Mouse (Mus musculus): Measurements from ENCODE around the gene AI413582.
A peak's percentile ranks its signal among the peaks of the same experiment; 100 is the strongest.

The AI413582 gene

GRCm38 (mm10) chr17:27565163-27565941 lies at the start of gene AI413582:
AI413582 (minus strand) TSS chr17:27565756.
- peak; percentile 94 for DNase-seq (ENCODE audit: low read depth, low spot score)

GRCm38 (mm10) chr17:27613016-27613415 lies 47.5 kb upstream of the AI413582 start:
- no peak for DNase-seq (ENCODE audit: low read depth, low spot score)

DNA sequence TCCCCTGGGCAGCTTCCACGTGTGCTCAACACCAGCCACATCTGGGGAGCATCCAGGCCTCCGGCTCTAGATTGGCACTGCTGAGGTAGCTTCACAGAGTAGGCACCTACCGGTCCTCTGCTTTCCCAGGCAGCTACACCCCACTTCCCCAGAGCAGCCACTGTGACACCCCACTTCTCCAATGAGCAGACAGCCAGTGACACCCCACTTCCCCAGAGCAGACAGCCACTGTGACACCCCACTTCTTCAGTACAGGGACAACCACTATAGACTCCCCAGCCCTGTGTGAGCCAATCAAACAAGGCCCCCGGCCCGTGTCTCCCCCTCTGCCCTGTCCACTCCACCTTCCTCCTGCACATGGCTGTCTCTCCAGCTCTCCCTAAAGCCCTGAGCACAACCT lies 46.4 kb upstream of the AI413582 start:
- no peak for DNase-seq (ENCODE audit: low read depth, low spot score)

- peak; percentile 64 for DNase-seq (ENCODE audit: low read depth, low spot score)
These were observed 45.9 kb upstream of the AI413582 start for GRCm38 (mm10) chr17:27611519-27611884.

DNA sequence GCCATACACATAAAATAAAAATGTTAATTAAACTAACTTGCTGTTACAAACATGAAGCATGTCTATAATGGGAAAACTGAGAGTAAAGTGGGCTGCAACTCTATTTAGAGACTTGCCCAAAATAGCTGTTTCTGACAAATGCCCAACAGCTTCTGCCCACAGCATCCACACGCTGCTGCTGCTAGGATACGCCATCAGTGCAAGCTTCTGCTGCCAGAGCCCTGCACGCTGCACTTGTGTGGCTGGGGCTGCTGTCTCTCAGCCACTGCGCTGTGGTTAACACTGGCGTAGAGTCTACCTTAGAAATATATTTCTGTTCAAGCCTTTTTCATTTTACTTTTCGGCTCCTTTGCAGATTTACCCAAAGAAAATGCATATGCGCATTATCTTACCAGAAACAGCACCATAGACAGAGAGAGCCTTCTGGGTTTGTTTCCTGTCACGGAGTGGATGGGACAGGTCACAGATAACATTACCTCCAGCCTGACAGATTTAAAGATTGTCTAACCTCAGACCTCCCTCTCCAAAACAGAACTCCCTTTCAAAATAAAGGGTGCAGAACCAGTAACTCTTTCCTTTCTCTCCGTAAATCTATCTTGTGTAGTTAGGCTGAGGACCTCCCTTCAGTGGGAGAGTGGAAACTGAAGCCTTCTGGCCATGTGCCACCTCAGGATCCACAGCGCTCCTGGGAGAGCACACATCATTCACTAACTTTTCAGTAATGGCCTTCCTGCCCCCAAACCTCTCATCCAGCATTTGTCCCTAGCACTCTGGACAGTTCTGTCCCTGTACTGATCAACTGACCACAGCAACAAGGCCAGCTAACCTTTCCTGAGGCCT lies 45.3 kb upstream of the AI413582 start:
- DNase-seq (ENCODE audit: low read depth, low spot score) = no peak

GRCm38 (mm10) chr17:27609576-27609975 lies 44.0 kb upstream of the AI413582 start:
- DNase-seq (ENCODE audit: low read depth, low spot score) = no peak

- DNase-seq (ENCODE audit: low read depth, low spot score) = no peak
These were observed 38.1 kb upstream of the AI413582 start for GRCm38 (mm10) chr17:27603522-27604234.

DNA sequence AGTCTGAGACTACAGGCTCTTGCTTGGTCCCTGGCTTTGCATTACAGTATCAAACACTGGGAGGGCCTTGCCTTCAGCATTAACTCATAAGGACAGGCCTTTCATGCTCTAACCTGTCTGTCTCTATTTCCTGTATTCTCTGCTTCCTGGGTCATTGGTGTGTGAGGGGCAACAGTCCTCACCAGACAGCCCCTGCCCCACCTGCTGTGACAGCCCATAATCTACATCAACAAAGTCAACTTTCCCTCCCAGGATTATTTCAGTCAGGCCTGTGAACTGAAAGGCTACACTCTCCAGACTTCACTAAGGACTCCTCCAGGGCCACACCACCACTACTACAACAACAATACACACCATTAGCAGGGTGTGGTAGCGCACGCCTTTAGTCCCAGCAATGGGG lies 37.5 kb upstream of the AI413582 start:
- peak; percentile 70 for DNase-seq (ENCODE audit: low read depth, low spot score)

GRCm38 (mm10) chr17:27600869-27601268 lies 35.3 kb upstream of the AI413582 start:
- no peak for DNase-seq (ENCODE audit: low read depth, low spot score)

GRCm38 (mm10) chr17:27600286-27600685 lies 34.7 kb upstream of the AI413582 start:
- DNase-seq (ENCODE audit: low read depth, low spot score) = no peak

- DNase-seq (ENCODE audit: low read depth, low spot score) = no peak
These were observed 31.0 kb upstream of the AI413582 start for GRCm38 (mm10) chr17:27596376-27597190.

DNA sequence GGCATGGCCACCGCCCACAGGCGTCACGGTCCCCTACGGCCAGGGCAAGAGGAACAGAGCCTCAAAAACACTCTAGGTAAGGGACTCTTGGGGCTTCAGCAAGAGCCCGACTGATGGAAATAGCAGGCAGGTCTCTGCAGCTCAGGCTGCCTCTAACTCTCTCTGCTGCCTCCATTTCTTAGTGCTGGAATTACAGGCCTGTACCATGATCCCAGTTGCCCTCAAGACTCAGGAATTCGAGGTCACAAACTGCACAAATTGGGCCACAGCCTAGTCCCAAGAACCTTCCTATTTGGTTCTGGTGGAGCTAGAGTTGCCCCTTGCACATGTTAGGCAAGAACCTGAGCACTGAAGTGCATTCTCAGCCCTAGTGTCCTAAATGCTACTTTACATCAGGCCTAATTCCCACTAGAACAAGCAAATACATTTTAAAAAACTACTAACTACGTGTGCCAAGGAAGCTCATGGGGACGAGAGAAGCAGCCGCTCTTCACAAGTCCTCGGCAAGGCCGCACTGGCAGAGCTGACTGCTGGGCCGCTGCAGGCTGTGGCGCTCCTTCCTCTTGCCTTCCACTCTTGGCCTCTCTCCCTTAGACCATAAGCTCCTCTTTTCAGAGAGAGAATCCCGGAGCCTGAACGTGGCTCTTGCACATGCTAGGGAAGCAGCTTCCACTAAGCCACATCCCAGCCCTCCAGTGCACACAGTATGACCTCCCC lies 30.3 kb upstream of the AI413582 start:
- DNase-seq (ENCODE audit: low read depth, low spot score) = peak; percentile 54

DNA sequence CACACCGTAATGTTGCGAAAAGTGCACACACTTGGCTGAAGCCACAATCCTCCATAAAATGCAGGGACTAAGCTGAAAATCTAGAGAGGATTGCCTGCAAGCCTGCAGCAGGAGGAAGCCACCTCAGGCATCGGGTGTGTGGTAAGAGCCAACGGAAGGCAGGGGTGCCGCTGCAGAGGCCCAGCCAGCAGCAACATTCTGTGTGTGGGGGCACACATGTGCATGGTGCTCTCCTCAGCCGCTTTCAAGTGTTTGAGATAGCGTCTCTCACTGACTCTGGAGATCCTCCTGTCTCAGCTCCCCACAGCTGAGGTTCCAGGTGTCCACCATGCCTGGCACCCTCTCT lies 27.0 kb upstream of the AI413582 start:
- no peak for DNase-seq (ENCODE audit: low read depth, low spot score)

DNA sequence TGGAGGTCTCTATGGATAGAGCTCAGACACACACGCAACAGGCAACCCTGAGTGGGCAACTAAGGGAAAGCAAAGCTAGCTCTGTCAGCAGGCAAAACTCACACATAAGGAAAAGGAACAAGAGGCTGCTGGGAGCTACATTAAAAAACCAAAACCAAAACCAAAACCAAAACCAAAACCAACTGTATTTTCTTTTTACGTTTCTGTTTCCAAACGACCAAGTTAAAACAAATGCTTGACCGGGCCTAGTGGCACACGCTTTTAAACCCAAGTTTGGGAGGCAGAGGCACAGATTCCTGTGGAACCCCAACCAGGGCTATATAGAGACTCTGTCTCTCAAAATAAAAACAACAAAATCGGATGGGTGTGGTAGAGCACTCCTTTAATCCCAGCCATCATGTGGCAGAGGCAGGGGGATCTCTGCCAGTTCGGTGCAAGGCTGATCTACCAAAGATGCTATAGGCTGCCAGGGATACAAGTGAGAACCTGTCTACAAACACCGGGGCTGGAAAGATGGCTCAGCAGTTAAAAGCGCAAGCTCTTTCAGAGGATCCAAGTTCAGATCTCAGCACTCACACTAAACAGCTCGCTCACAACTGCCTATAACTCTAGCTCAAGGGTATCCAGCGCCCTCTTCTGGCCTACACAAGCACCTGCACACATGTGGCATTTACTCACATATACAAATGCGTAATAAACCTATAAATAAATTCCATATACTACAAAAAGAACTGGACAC lies 26.4 kb upstream of the AI413582 start:
- DNase-seq (ENCODE audit: low read depth, low spot score) = peak; percentile 74

DNA sequence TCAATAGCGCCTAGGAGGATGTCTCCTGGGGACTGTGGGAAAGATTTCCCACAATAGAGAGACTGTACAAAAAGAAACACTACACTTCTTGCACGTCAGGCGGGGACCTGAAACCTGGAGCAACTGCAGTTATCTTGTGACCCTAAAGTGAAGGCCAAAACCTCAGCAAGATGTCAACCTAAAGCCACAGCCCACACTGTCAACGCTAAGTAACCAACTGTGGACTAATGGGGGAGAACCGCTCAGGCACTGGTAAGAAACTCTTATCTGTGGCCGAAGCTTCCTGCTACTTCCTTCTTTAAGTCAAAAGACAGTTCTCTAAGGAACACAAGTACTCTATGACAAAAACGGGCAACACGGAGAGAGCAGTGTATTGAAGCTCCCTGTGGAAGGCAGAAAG lies 22.7 kb upstream of the AI413582 start:
- DNase-seq (ENCODE audit: low read depth, low spot score) = no peak

DNA sequence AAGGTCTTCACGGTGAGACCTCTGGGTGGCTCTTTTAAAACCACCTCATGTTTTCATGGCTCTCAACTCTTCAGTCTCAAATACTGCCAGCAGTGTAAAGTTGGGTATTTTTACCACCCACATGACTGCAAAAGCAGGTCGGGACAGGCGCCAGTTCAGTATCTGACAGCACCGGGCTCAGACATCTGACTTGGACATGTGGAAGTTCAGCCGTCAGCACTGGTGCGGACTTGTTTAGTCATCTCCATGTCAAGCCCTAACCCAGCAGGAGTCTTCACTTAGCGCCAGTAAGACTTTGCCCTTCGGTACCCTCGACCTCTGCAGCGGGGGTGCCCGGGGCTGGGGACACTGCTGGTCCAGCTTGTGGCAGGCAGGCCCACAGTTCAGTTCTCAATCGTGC lies 21.7 kb upstream of the AI413582 start:
- DNase-seq (ENCODE audit: low read depth, low spot score) = no peak

- no peak for DNase-seq (ENCODE audit: low read depth, low spot score)
These were observed 21.1 kb upstream of the AI413582 start for GRCm38 (mm10) chr17:27586661-27587060.

DNA sequence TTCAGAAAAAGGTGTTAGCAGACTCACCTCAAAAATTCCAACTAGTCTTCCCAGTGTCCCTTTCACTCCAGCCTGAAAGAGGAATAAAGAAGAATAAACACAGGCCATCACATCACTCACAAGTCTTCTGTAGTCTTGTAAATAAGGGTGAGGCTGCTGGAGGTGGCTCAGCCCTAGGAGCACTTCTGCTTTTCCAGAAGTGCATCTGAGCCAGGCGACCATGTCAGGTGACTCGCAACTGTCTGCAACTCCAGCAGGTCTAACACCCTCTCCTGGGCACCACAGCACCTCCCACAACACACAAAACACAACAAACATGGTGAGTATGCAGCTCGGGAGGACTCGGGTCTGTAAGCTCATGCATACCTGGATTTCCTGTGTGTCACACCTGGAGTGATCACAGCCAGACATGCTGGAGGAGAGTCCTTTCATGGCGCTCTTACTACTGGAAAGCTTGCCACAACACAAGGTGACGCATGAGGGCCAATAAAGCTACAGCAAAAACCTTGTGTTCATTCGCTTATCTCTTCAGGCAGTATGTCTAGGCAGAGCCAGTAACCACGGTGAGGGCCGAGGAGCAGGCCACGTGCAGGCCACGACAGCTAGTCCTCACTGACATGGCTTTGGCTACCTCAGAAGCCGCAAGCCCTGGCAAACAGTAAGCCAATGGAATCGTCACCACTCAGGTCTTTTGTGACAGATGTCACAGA lies 17.8 kb upstream of the AI413582 start:
- no peak for DNase-seq (ENCODE audit: low read depth, low spot score)

- DNase-seq (ENCODE audit: low read depth, low spot score) = no peak
These were observed 15.0 kb upstream of the AI413582 start for GRCm38 (mm10) chr17:27580392-27581068.

Measured in R1 (cell line).